Mouse (Mus musculus) embryonic facial prominence, embryonic 11.5 days (tissue): Measurements from ENCODE around the gene Kndc1. TPM values are rescaled to one million over a fixed set of nuclear protein-coding genes. Genes with fewer than 3 reads are reported as not detected.

Experiments
- ATAC-seq: fragments of 200-750 bp; cut with Nextera tagmentation; replicated peaks from 2 replicates; pipeline ENCODE4 v1.8.0; 2017; ENCODE audit warnings: low read depth; ENCODE audit not compliant: insufficient number of reproducible peaks, low FRiP score, low TSS enrichment
- DNase-seq: peaks from one replicate; pipeline ENCODE4 v3.0.0-alpha.2; 2015; ENCODE audit warnings: low spot score
- H3K27ac ChIP-seq: fragments of 300-500 bp; sonication (generic); replicated peaks from 2 replicates; pipeline ENCODE4 v1.5.1; 2014; ENCODE audit warnings: mild to moderate bottlenecking, low read depth, low read length, control low read depth
- H3K27me3 ChIP-seq: fragments of 300-500 bp; sonication (generic); 2 replicates; pipeline ENCODE4 v1.6.1; 2014; ENCODE audit warnings: mild to moderate bottlenecking, low read length, moderate library complexity, mixed read lengths; ENCODE audit not compliant: control insufficient read depth, insufficient read depth
- H3K36me3 ChIP-seq: fragments of 300-500 bp; sonication (generic); replicated peaks from 2 replicates; pipeline ENCODE4 v1.6.1; 2014; ENCODE audit warnings: low read depth, mild to moderate bottlenecking, low read length, moderate library complexity, mixed read lengths; ENCODE audit not compliant: control insufficient read depth, insufficient read depth
- H3K4me1 ChIP-seq: fragments of 300-500 bp; sonication (generic); 2 replicates; pipeline ENCODE4 v1.6.1; 2014; ENCODE audit warnings: low read length, mixed read lengths; ENCODE audit not compliant: control insufficient read depth, insufficient read depth
- H3K4me2 ChIP-seq: fragments of 300-500 bp; sonication (generic); 2 replicates; pipeline ENCODE4 v1.6.1; 2014; ENCODE audit warnings: low read depth, mild to moderate bottlenecking, control low read depth, low read length, moderate library complexity
- H3K4me3 ChIP-seq: fragments of 300-500 bp; sonication (generic); 2 replicates; pipeline ENCODE4 v1.5.1; 2014; ENCODE audit warnings: low read depth, low read length, control low read depth
- H3K9ac ChIP-seq: fragments of 300-500 bp; sonication (generic); replicated peaks from 2 replicates; pipeline ENCODE4 v1.6.1; 2014; ENCODE audit warnings: mild to moderate bottlenecking, control low read depth, low read length
- H3K9me3 ChIP-seq: fragments of 300-500 bp; sonication (generic); replicated peaks from 2 replicates; pipeline ENCODE4 v1.6.1; 2016; ENCODE audit warnings: mild to moderate bottlenecking, low read length, inconsistent platforms, mixed read lengths; ENCODE audit not compliant: control insufficient read depth
- WGBS: fragments of 180-500 bp; shearing (Covaris S2); extraction: QIAGEN DNeasy Blood & Tissue Kit; methylation state at CpG from one replicate; pipeline ENCODE4 v1.1.7; 2014; 5-methylcytosine and 5-hydroxymethylcytosine counted together
- polyA plus RNA-seq: library from polyadenylated mRNA; unstranded; fragments of >200 nt; fragmentation: Nextera tagmentation; extraction: Ambion mirVana; gene quantifications from 2 replicates; pipeline ENCODE4 v1.2.1, GENCODE M21; 2014

The Kndc1 gene
- polyA plus RNA-seq, 1 experiment from 2014 or later: 0.21 TPM

DNA sequence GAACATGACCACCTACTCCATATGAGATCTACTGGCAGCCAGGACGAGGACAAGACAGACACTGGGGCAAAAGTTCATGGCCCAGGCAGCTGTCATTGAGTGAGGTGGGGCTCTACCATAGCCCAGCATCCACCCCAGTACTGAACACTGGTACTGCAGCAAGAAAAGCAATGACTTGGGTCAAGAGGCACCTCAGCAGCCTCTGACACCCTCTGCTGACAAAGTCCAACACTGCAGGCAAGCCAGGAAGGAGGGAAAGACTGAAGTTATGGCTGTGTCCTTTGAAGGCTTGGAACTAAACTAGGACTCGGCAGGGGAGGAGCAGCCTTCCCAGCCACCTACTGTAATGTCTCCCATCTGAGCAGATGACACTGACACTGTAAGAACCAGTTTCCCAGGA, 30.2 kb upstream of the Kndc1 start:
- no peaks in the 10 kb centered on the region for H3K9me3 ChIP-seq
- no peak overlapping the region for H3K27ac ChIP-seq
- no peaks in the 10 kb centered on the region for H3K4me1 ChIP-seq
- no peaks in the 10 kb centered on the region for H3K27me3 ChIP-seq
- H3K4me3 ChIP-seq: no peak overlapping the region
- no peak for DNase-seq
- no peak overlapping the region for H3K9ac ChIP-seq
- ATAC-seq: no peak
- no peak overlapping the region for H3K4me2 ChIP-seq
- 55% methylated on average over 2 of the region's 2 CpGs for WGBS
- no peaks in the 10 kb centered on the region for H3K36me3 ChIP-seq

DNA sequence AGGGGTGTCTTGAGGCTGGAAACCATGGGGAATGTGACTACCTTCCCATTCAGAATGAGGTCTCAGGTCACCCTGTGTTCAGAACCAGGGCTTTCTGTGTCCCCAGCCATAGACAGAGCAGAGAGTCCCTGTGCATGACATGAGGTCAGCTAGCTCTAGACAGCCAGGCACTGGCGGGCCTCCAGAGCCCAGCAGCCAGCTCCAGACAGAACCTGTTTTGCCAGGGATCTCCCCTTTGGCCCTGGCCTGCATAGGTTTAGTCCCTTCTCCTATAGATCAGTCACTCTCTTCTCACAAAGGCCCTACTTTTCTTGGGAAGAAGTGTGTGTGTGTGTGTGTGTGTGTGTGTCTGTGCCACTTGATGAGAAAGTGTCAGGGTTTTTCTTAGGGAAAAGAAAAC, 29.6 kb upstream of the Kndc1 start:
- ATAC-seq: no peak
- H3K9ac ChIP-seq: no peak overlapping the region
- H3K4me1 ChIP-seq: no peaks in the 10 kb centered on the region
- H3K27me3 ChIP-seq: no peaks in the 10 kb centered on the region
- H3K4me3 ChIP-seq: no peak overlapping the region
- DNase-seq: no peak
- WGBS: 82% methylated on average over 1 of the region's 1 CpGs
- H3K27ac ChIP-seq: no peak overlapping the region
- H3K4me2 ChIP-seq: no peak overlapping the region
- H3K9me3 ChIP-seq: no peaks in the 10 kb centered on the region
- H3K36me3 ChIP-seq: no peaks in the 10 kb centered on the region

DNA sequence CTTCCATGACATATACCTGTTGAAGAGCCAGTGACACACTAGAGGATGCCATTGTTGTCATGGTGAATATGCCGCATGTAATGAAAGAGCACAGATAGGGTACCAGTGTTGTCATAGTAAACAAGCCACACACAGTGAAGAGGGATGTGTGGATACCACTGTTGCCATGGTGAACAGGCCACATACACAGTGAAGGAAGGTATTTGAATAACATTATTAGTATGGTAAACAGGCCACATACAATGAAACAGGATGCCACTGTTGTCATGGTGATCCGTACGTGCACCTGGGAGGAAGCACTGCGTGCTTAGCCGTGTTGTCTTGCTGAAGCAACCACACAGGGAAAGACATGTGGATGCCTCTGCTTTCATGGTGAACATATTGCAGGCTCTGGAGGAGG, 23.5 kb upstream of the Kndc1 start:
- no peaks in the 10 kb centered on the region for H3K36me3 ChIP-seq
- no peaks in the 10 kb centered on the region for H3K4me1 ChIP-seq
- no peak overlapping the region for H3K4me2 ChIP-seq
- no peak overlapping the region for H3K4me3 ChIP-seq
- 91% methylated on average over 5 of the region's 5 CpGs for WGBS
- DNase-seq (no peak), ATAC-seq (no peak)
- H3K9ac ChIP-seq: no peak overlapping the region
- H3K9me3 ChIP-seq: no peaks in the 10 kb centered on the region
- H3K27me3 ChIP-seq: no peaks in the 10 kb centered on the region
- no peak overlapping the region for H3K27ac ChIP-seq

DNA sequence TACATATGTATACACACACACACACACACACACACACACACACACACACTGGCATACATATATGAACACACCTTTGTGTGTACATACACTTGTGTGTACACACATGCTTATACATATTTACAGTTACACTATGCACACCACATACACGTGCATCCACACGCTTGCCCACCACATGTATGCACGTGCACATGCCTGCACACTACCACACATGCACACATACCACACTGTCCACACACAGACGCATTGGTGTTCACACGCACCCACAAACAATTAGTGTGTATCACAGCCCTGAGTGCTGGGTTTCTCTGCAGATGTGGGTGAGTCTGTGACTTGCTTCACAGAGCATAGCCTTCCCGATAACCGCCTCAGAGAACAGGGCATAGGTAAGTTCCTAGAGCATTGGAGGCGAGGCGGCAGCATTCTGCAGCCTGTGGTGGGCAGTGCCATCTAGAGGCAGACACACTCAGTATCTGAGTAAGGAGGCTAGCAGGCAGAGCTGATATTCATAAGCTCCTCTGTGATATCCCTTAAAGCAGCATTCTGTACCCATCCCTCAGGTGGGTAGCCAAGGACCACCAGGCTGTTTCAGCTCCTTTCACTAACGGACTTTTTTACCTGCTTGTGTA, 17.2 kb upstream of the Kndc1 start:
- DNase-seq: peak; percentile 26
- no peak overlapping the region for H3K4me3 ChIP-seq
- no peaks in the 10 kb centered on the region for H3K27me3 ChIP-seq
- no peaks in the 10 kb centered on the region for H3K4me1 ChIP-seq
- 72% methylated on average over 10 of the region's 10 CpGs for WGBS
- H3K4me2 ChIP-seq: no peak overlapping the region
- ATAC-seq: 0 out of 2 replicates have a peak, but pooled peaks have one; percentile 35
- no peak overlapping the region for H3K9ac ChIP-seq
- H3K36me3 ChIP-seq: no peaks in the 10 kb centered on the region
- no peak overlapping the region for H3K27ac ChIP-seq
- no peaks in the 10 kb centered on the region for H3K9me3 ChIP-seq

DNA sequence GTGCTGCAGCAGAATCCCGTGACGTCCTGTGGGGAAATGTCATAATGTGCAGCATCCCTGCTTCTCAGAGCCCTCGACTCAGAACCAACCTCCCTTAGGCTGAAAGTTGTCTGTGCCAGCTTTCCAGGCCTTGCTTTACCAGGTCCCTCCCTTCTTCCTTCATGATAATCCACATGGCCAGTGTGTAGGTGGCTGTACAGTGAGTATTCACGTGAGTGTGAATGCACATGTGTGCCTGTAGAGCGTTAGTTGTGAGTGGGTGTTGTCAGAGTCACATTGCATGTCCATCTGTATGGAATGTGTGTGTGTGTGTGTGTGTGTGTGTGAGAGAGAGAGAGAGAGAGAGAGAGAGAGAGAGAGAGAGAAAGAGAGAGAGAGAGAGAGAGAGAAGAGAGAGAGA, 16.4 kb upstream of the Kndc1 start:
- Histone ChIP-seq H3K36me3 (no peaks in the 10 kb centered on the region), H3K27ac (no peak overlapping the region), H3K4me2 (no peak overlapping the region), H3K9me3 (no peaks in the 10 kb centered on the region), H3K9ac (no peak overlapping the region), H3K27me3 (no peaks in the 10 kb centered on the region), H3K4me1 (no peaks in the 10 kb centered on the region), H3K4me3 (no peak overlapping the region)
- no peak for ATAC-seq
- no peak for DNase-seq
- 75% methylated on average over 5 of the region's 5 CpGs for whole genome bisulfite sequencing

DNA sequence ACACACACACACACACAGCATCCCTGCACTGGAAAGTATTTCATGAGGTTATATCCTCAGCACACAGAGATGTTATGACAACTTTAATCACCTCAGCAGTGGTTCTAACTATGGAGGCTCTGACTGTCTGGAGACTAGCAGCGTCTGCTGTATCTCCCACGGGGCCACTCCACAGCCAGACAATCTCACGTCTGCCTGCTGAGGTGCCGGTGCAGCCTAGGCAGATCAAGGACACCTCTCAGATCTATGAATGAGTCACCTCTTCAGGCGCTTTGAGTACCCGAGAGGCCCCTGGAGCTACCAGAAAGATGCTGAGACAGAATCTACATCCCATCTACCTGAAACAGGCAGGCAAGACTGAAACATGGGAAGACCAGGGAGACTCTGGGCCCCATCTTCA, 15.9 kb upstream of the Kndc1 start:
- Histone ChIP-seq H3K27ac (no peak overlapping the region), H3K4me2 (no peak overlapping the region), H3K9ac (no peak overlapping the region), H3K4me1 (no peaks in the 10 kb centered on the region), H3K4me3 (no peak overlapping the region), H3K27me3 (no peaks in the 10 kb centered on the region), H3K9me3 (no peaks in the 10 kb centered on the region), H3K36me3 (no peaks in the 10 kb centered on the region)
- 70% methylated on average over 6 of the region's 6 CpGs for WGBS
- ATAC-seq (no peak), DNase-seq (no peak)

DNA sequence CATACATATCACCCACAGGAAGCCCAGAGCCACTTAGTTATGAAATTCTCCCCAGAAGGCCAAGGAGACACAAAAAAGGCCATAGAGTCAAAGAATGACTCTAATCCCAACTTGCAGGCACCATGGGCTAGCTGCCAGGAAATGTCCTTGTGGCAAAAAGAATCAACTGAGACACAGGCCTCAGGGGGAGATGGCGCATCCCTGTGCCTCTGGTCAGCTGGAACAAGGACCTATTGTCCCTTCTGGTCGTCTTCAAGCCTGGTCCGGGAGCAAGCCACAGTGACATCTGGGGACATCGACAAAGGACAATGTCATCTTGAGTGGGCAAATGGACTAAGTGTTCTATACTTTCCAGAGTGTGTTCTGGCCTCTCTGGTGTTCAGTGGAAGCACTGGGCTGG, 11.0 kb upstream of the Kndc1 start:
- no peak overlapping the region for H3K4me3 ChIP-seq
- ATAC-seq (no peak), DNase-seq (no peak)
- no peaks in the 10 kb centered on the region for H3K9me3 ChIP-seq
- no peaks in the 10 kb centered on the region for H3K36me3 ChIP-seq
- no peaks in the 10 kb centered on the region for H3K4me1 ChIP-seq
- H3K9ac ChIP-seq: no peak overlapping the region
- H3K4me2 ChIP-seq: no peak overlapping the region
- 36% methylated on average over 4 of the region's 4 CpGs for WGBS
- no peaks in the 10 kb centered on the region for H3K27me3 ChIP-seq
- no peak overlapping the region for H3K27ac ChIP-seq

DNA sequence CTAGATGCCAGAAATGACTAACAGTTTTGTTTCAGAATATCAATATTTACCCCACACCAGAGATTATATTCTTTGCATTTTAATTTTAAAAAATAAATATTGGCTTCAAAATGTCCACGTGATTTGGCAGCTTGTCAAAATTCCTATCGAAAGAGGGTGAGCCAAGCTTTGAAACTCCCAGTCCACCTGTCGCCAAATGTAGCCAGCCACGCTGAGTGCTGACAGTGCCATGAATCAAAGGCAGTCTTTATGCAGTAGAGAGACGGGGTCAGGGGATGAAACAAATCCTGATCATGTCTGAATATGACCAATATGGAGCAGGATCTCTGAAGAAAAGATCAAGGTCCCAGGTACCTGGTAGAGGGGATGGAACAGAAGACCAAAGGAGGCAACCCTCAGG, 2.7 kb upstream of the Kndc1 start:
- 83% methylated on average over 5 of the region's 5 CpGs for WGBS
- H3K36me3 ChIP-seq: no peaks in the 10 kb centered on the region
- H3K9me3 ChIP-seq: no peaks in the 10 kb centered on the region
- 0 out of 2 replicates have a peak, but pooled peaks cover 2% of the 10 kb centered on the region for H3K4me1 ChIP-seq
- H3K27me3 ChIP-seq: peaks cover 30% of the 10 kb centered on the region
- H3K4me3 ChIP-seq: no peak overlapping the region
- H3K27ac ChIP-seq: no peak overlapping the region
- DNase-seq (no peak), ATAC-seq (no peak)
- no peak overlapping the region for H3K9ac ChIP-seq
- no peak overlapping the region for H3K4me2 ChIP-seq
